Mouse (Mus musculus): ENCODE results near the gene Adamtsl2.

- TF ChIP-seq POLR2A (IDR thresholded peaks at IDR 0.05; ENCODE audit: low read depth, low read length): no peak
- TF ChIP-seq CTCF (IDR thresholded peaks at IDR 0.05; ENCODE audit: extremely low read depth, insufficient read length, insufficient replicate concordance, low read depth, low read length): no peak
These were observed 18.1 kb downstream of the Adamtsl2 start for GRCm38 (mm10) chr2:27097241-27097656.

All from small intestine, adult 2 months (tissue).